Mouse (Mus musculus) stomach, embryonic 16.5 days (tissue): ENCODE data around the gene Dnah9. TPM values are rescaled to one million over a fixed set of nuclear protein-coding genes. Genes with fewer than 3 reads are reported as not detected.

ENCODE experiments used
- ATAC-seq: fragments of 200-750 bp; cut with Nextera tagmentation; 2 replicates; pipeline ENCODE4 v1.8.0; 2017; ENCODE audit warnings: moderate number of reproducible peaks, moderate TSS enrichment; ENCODE audit not compliant: insufficient read depth, low FRiP score
- H3K27ac ChIP-seq: fragments of 300-500 bp; sonication (generic); 2 replicates; pipeline ENCODE4 v1.5.1; 2014; ENCODE audit warnings: low read length
- H3K27me3 ChIP-seq: fragments of 300-500 bp; sonication (generic); 2 replicates; pipeline ENCODE4 v1.6.1; 2014; ENCODE audit warnings: low read length, control low read depth, mixed read lengths; ENCODE audit not compliant: control insufficient read depth, insufficient read depth
- H3K36me3 ChIP-seq: fragments of 300-500 bp; sonication (generic); 2 replicates; pipeline ENCODE4 v1.6.1; 2014; ENCODE audit warnings: low read length; ENCODE audit not compliant: control insufficient read depth, insufficient read depth
- H3K4me1 ChIP-seq: fragments of 300-500 bp; sonication (generic); 2 replicates; pipeline ENCODE4 v1.6.1; 2014; ENCODE audit warnings: low read length, control low read depth, mixed read lengths; ENCODE audit not compliant: control insufficient read depth, insufficient read depth
- H3K4me2 ChIP-seq: fragments of 300-500 bp; sonication (generic); 2 replicates; pipeline ENCODE4 v1.6.1; 2014; ENCODE audit warnings: low read depth, low read length, mixed read lengths
- H3K4me3 ChIP-seq: fragments of 300-500 bp; sonication (generic); replicated peaks from 2 replicates; pipeline ENCODE4 v1.5.1; 2014; ENCODE audit warnings: mild to moderate bottlenecking, low read length
- H3K9ac ChIP-seq: fragments of 300-500 bp; sonication (generic); 2 replicates; pipeline ENCODE4 v1.6.1; 2014; ENCODE audit warnings: low read length
- H3K9me3 ChIP-seq: fragments of 300-500 bp; sonication (generic); replicated peaks from 2 replicates; pipeline ENCODE4 v1.6.1; 2016; ENCODE audit warnings: low read length, control low read depth; ENCODE audit not compliant: control insufficient read depth
- WGBS: fragments of 180-500 bp; shearing (Covaris S2); extraction: QIAGEN DNeasy Blood & Tissue Kit; methylation state at CpG from one replicate; pipeline ENCODE4 v1.1.7; 2014; 5-methylcytosine and 5-hydroxymethylcytosine counted together
- polyA plus RNA-seq: library from polyadenylated mRNA; unstranded; fragments of >200 nt; fragmentation: Nextera tagmentation; extraction: Ambion mirVana; gene quantifications from 2 replicates; pipeline ENCODE4 v1.2.1, GENCODE M21; 2015

The Dnah9 gene
- 0.16 and 0.43 TPM in 2 replicates for polyA plus RNA-seq

GRCm38 (mm10) chr11:66167801-66168651 is at the start of gene Dnah9:
Gene Dnah9, minus strand, starts transcription at chr11:66168551.
- H3K27ac ChIP-seq: no peak within 1 kb of the TSS
- no peaks in the 10 kb centered on the region for H3K9me3 ChIP-seq
- peaks cover 5% of the 10 kb centered on the region for H3K27me3 ChIP-seq
- H3K4me3 ChIP-seq: peak within 1 kb of the TSS; percentile 48
- ATAC-seq: peak; percentile 93
- H3K4me2 ChIP-seq: peak within 1 kb of the TSS; percentile 71
- H3K4me1 ChIP-seq: no peaks in the 10 kb centered on the region
- H3K36me3 ChIP-seq: no peaks in the 10 kb centered on the region
- H3K9ac ChIP-seq: no peak within 1 kb of the TSS
- under 1% methylated on average over 53 of the region's 53 CpGs for WGBS

GRCm38 (mm10) chr11:66188627-66189287 is 20.4 kb upstream of the Dnah9 start:
- H3K4me1 ChIP-seq: no peaks in the 10 kb centered on the region
- no peak overlapping the region for H3K27ac ChIP-seq
- peak; percentile 47; the same call in 1 of the 2 replicates for ATAC-seq
- WGBS: 69% methylated on average over 3 of the region's 3 CpGs
- H3K9me3 ChIP-seq: no peaks in the 10 kb centered on the region
- no peak overlapping the region for H3K9ac ChIP-seq
- no peaks in the 10 kb centered on the region for H3K36me3 ChIP-seq
- H3K27me3 ChIP-seq: no peaks in the 10 kb centered on the region
- no peak overlapping the region for H3K4me3 ChIP-seq
- no peak overlapping the region for H3K4me2 ChIP-seq

- ATAC-seq: no peak
- Histone ChIP-seq H3K9me3 (no peaks in the 10 kb centered on the region), H3K27me3 (no peaks in the 10 kb centered on the region), H3K4me1 (no peaks in the 10 kb centered on the region), H3K4me2 (no peak overlapping the region), H3K27ac (no peak overlapping the region), H3K36me3 (no peaks in the 10 kb centered on the region), H3K4me3 (no peak overlapping the region), H3K9ac (no peak overlapping the region)
- WGBS: 85% methylated on average over 2 of the region's 2 CpGs
Observed at GRCm38 (mm10) chr11:66188146-66188545, 19.8 kb upstream of the Dnah9 start.

GRCm38 (mm10) chr11:66177781-66178180 is 9.4 kb upstream of the Dnah9 start:
- H3K27ac ChIP-seq: no peak overlapping the region

DNA sequence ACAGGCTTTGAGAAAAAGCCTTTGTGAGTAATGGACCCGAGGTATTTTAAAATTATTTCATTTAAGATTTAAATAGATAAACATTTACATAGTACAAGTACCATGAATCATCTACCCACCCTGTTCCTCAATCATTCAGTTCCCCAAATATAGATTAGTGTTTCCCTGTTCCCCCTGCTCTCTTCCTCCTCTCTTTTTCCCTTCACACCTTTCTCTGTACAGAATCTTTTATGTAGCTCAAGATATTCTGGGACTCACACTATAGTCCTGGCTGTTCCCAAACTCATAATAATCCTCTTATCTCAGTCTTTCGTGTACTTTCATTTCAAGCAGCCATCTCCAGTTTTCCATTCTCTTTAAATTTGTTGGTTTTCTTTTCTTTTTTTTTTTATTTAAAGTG is 4.3 kb downstream of the Dnah9 start:
- Histone ChIP-seq H3K4me2 (no peak overlapping the region), H3K4me3 (no peak overlapping the region), H3K36me3 (no peaks in the 10 kb centered on the region), H3K27ac (no peak overlapping the region), H3K27me3 (peaks cover 5% of the 10 kb centered on the region; the same call in 1 of the 2 replicates), H3K9me3 (no peaks in the 10 kb centered on the region), H3K4me1 (no peaks in the 10 kb centered on the region), H3K9ac (no peak overlapping the region)
- ATAC-seq: no peak
- WGBS: 59% methylated on average over 2 of the region's 2 CpGs

More at GRCm38 (mm10) chr11:66177781-66178180, 9.4 kb upstream of the Dnah9 start:
- Histone ChIP-seq H3K4me1 (no peaks in the 10 kb centered on the region), H3K36me3 (no peaks in the 10 kb centered on the region), H3K27me3 (no peaks in the 10 kb centered on the region; the same call in 1 of the 2 replicates), H3K4me3 (no peak overlapping the region), H3K9me3 (0 out of 2 replicates have a peak, but pooled peaks cover 4% of the 10 kb centered on the region), H3K9ac (no peak overlapping the region), H3K4me2 (no peak overlapping the region)
- ATAC-seq: no peak
- 50% methylated on average over 2 of the region's 2 CpGs for WGBS

DNA sequence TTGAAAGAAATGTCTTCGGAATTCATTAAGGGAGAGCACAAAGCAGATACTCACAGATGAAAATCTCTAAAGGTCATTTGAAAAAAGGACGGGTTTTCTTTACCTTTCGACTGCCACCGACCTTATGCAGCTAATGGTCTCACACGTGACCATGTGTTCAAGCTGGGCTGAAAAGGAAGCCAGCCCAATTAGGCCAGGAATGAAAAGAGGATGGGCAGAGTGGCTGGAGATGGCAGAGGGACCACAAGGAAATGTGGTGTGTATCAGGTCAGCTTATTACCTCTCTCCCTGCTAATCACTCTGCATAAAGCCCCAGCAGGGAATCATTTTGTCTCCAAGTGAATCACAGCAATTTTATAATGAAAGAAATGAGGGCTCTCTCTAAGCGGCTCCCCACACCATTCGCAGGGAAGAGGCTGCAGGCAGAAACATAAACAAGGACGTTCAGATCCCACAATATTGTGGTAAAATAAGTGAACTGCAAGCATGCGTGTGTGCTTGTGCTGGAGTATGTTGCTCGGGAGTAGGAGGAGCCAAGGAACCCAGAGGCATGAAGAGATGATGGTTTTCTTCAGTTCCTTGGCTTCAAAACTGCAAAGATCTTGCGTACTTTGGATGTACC is 27.6 kb downstream of the Dnah9 start:
- Histone ChIP-seq H3K36me3 (no peaks in the 10 kb centered on the region), H3K27ac (no peak overlapping the region), H3K4me3 (no peak overlapping the region), H3K27me3 (no peaks in the 10 kb centered on the region), H3K4me2 (no peak overlapping the region), H3K9ac (no peak overlapping the region), H3K4me1 (no peaks in the 10 kb centered on the region), H3K9me3 (no peaks in the 10 kb centered on the region)
- WGBS: 69% methylated on average over 11 of the region's 11 CpGs
- no peak for ATAC-seq

GRCm38 (mm10) chr11:66134826-66135225 is 33.5 kb downstream of the Dnah9 start:
- whole genome bisulfite sequencing: 80% methylated on average over 6 of the region's 6 CpGs
- H3K9me3 ChIP-seq: no peaks in the 10 kb centered on the region
- no peak for ATAC-seq

DNA sequence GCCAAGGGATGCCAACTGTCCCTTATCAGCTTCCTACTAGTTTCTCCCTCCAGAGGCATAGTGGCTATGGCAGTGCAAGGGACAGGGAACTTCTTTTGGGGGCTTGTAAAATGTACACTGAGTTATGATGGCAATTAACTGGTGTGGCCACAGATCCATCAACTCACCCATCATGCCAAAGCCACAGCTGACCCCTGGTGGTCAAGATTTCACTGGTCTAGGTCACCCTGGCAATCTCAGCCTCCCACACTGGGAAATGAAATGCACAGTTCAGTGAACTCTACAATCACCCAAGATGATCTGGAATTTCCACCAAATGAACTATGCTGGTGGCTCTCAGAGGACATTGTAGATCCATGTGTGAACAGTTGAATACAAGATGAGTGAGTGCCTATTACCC is 42.2 kb downstream of the Dnah9 start:
- H3K27me3 ChIP-seq: no peaks in the 10 kb centered on the region
- no peak overlapping the region for H3K4me2 ChIP-seq
- H3K9ac ChIP-seq: no peak overlapping the region
- no peaks in the 10 kb centered on the region for H3K4me1 ChIP-seq
- no peak overlapping the region for H3K4me3 ChIP-seq
- H3K9me3 ChIP-seq: no peaks in the 10 kb centered on the region
- H3K27ac ChIP-seq: no peak overlapping the region
- ATAC-seq: no peak
- H3K36me3 ChIP-seq: no peaks in the 10 kb centered on the region

More at GRCm38 (mm10) chr11:66134826-66135225, 33.5 kb downstream of the Dnah9 start:
- Histone ChIP-seq H3K9ac (no peak overlapping the region), H3K36me3 (no peaks in the 10 kb centered on the region), H3K4me2 (no peak overlapping the region), H3K4me3 (no peak overlapping the region), H3K4me1 (no peaks in the 10 kb centered on the region), H3K27me3 (no peaks in the 10 kb centered on the region), H3K27ac (no peak overlapping the region)

DNA sequence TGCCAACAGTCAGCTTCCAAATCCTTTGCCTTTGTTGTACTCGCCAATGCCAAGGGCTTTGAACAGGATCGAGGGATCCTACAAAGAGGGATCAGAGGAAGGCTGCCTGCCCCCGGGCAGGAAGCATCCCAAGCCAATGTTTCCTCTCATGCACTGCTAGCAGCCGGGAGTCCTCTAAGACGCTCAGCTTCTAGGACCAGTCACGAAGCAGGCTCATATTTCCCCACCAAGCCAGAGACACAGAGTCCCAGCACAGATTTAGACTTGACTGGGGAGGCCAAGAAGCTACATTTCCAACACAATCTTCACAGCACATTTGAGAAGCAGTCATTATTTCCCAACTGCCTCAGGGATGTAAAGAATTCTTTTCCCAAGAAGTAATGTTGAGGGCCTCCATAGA is 43.9 kb downstream of the Dnah9 start:
- Histone ChIP-seq H3K9me3 (no peaks in the 10 kb centered on the region), H3K27ac (no peak overlapping the region), H3K27me3 (no peaks in the 10 kb centered on the region), H3K4me3 (no peak overlapping the region), H3K4me2 (no peak overlapping the region), H3K9ac (no peak overlapping the region), H3K36me3 (no peaks in the 10 kb centered on the region), H3K4me1 (no peaks in the 10 kb centered on the region)
- no peak for ATAC-seq
- WGBS: 57% methylated on average over 6 of the region's 6 CpGs
